Mouse (Mus musculus) ES-Bruce4 (cell line): ENCODE data around the gene Twf1.

ENCODE experiments used
- CTCF ChIP-seq: IDR thresholded peaks from one replicate; pipeline ENCODE4 v1.8.1; 2011; ENCODE audit warnings: low read depth, low read length
- EP300 ChIP-seq: IDR thresholded peaks from 2 replicates; pipeline ENCODE4 v1.6.1; 2011; ENCODE audit warnings: low read depth, low read length; ENCODE audit not compliant: insufficient read depth
- POLR2A ChIP-seq: IDR thresholded peaks from one replicate; pipeline ENCODE4 v1.8.1; 2011; ENCODE audit warnings: low read length; ENCODE audit not compliant: insufficient read depth

- TF ChIP-seq CTCF (no peak), EP300 (no peak), POLR2A (no peak)
Observed at GRCm38 (mm10) chr15:94630553-94630952, 40.9 kb upstream of the Twf1 start.
